Mouse (Mus musculus) B cell, adult 2 months (primary cell): ENCODE results near the gene Smap2.

Experiments used
- DNase-seq, 2 experiments: peaks; one replicate each; pipeline ENCODE4 v3.0.0; 2022

The Smap2 gene

GRCm38 (mm10) chr4:120974711-120975427, 42.2 kb downstream of the Smap2 start:
- DNase-seq = peak; percentile 23 to 54

GRCm38 (mm10) chr4:120971842-120972241, 45.2 kb downstream of the Smap2 start:
- DNase-seq = no peak

GRCm38 (mm10) chr4:120969382-120970146, 47.5 kb downstream of the Smap2 start:
- peak; percentile 43 to 48 for DNase-seq

DNA sequence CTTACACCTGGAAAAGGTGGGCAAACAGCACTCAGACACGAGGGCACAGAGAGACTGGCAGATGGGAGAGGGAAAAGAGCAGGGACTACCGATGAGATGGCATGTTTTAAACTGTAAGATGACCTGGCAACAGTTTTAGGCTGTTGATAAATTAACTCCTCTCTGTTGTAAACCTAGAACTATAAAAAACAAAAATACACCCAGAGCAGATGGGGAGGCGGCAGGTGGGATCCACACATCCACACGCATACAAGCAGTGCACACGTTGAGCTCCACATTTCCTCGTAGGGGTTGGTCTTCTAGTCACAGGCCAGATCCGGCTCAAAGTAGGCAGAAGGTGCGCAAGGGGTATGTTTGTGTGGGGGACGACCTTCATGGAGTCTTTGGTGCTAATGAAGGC, 48.6 kb downstream of the Smap2 start:
- no peak for DNase-seq

DNA sequence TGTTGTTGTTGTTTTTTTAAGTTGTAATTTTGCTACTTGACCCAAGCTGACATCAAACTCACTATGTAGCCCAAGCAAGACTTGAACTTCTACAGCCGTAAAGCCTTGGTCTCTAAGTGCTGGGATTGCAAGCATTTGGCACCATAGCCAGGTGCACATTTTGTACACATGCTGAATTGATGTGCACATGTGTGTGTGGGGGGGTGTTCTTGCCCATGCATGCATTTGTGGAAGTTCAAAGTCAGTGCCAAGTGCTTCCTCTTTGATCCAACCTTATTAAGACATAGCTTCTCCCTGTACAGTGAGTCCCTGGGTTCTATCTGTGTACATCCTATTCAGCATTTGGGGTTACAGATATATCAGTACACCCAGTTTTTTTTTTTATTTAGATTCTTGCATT, 61.5 kb downstream of the Smap2 start:
- peak; percentile 35 to 46 for DNase-seq

DNA sequence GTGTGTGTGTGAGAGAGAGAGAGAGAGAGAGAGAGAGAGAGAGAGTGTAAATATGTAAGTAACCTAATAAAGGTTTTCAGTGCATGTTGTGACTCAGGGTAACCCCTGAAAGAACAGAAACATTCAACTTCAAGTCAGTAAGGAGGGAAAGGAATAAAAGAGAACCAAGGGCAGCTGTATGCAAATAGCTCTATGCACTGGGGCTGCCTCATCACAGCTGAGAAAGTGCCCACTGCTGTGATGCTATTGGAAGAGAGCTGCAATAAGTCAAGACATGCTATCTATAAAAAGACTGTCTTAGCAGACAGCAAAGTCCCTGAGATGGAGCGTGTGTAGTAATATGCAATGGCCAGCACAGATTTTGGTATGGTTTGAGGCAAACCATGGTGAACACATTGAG, 63.4 kb downstream of the Smap2 start:
- peak; percentile 41 to 47 for DNase-seq

- no peak for DNase-seq
Observed at GRCm38 (mm10) chr4:120953038-120953437, 64.0 kb downstream of the Smap2 start.

GRCm38 (mm10) chr4:120952163-120952562, 64.9 kb downstream of the Smap2 start:
- peak; percentile 43 to 45 for DNase-seq

GRCm38 (mm10) chr4:120951428-120951973, 65.5 kb downstream of the Smap2 start, which contains the start of gene Zfp69:
Gene Zfp69, minus strand, starts transcription at chr4:120951699.
- peak; percentile 90 to 91 for DNase-seq

DNA sequence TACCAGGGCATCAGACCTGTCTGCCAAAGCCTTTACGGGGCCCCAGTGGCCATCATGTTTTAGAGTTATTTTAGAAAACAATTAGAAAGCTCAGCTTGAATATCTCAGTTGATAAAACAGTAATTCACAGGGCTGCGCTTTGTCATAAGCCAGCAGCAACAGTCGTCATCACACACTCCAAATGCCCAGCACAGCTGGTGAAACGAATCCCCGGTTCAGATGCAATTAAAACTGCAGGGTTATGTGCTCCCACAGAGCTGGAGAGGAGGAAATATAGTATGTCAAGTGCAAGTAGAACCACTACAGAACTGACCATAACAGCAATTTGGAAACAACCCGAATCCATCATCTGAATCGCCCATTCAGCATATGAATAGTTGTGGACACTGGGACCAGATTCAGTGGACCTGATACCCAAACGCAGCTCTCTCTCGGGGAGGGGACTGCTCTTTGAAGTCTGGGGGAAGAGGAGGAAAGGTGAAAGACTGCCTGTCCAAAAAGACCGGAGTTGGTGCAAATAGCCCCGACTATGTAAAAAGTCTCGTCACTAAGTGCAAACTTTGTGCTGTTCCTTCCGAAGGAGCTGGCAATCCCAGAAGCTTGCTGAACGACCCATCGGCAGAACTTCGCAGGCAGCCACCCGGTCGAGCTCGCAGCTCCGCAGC, 66.2 kb downstream of the Smap2 start:
- DNase-seq = peak in 1 of 2 experiments; percentile 32

GRCm38 (mm10) chr4:120948938-120949337, 68.1 kb downstream of the Smap2 start:
- DNase-seq = no peak

DNA sequence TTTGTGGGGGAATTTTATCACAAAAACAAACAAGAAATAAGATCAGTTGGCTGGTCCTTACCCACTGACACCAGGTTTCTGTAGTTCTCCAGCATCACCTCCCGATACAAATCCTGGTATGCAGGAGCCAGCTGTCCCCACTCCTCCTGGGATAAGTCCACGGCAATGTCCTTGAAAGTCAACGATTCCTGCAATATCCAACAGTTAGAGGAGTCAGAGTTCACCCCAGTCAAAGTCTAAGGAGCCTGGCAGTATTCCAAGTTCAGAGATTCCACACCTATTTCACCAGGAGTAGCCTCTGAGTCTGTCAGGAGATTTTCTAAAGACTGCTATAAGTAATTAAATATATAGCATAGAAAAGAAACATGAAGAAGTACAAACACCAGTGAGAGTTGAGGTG, 82.0 kb downstream of the Smap2 start:
- no peak for DNase-seq

DNA sequence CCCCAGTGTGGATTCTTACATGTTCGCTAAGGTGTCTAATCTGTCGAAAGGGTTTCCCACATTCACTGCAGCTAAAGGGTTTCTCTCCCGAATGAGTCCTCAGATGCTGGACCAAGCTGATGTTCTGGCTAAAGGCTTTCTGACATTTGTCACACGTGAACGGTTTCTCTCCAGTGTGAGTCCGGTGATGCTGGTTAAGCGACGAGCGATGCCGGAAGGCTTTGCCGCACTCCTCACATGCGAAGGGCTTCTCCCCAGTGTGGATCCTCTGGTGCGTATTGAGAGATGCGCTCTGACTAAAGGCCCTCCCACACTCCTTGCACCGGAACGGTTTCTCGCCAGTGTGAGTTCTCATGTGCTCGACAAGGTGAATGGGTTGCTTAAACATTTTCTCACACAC, 86.3 kb downstream of the Smap2 start:
- no peak for DNase-seq

DNA sequence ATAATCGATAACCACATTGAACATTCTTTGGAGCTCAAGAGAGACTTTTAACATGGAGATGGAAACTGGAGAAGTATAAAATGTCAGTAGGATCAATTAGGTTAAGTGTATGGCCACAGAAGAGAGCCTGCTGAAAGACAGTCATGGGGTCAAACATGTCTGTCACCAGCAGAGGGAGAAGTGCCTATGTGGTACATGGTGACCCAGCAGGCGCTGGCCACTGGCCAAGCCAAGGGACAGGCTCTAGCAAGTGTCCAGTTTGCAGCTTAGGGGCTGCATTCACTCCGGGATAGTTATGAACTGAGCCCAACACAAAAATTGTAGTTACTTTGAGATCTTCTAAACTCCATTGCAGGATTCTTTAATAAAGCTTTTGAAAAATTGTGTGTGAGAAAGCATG, 88.4 kb downstream of the Smap2 start:
- no peak for DNase-seq

DNA sequence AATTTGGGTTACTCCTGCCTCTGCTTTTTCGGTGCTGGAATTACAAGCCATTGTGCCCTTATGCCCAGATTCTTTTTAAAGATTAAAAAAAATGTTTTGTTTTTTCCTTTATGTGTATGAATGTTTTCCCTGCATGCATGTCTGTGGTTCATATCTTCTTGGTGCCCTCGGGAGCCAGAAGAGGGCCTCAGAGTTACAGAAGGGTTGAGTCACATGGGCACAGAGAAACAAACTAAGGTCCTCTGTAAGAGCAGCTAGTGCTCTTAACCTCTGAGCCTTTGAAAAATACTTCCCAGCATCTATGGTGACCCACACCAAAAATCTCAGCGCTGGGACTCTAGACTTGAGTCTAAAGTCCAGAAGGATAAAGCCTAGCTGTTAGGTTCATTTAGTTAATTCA, 91.7 kb downstream of the Smap2 start:
- DNase-seq = peak; percentile 54 to 61

- peak; percentile 95 to 96 for DNase-seq
Observed at GRCm38 (mm10) chr4:120924554-120925299, 92.3 kb downstream of the Smap2 start, which contains the start of gene Exo5. Gene Exo5, minus strand, starts transcription at chr4:120925017.

DNA sequence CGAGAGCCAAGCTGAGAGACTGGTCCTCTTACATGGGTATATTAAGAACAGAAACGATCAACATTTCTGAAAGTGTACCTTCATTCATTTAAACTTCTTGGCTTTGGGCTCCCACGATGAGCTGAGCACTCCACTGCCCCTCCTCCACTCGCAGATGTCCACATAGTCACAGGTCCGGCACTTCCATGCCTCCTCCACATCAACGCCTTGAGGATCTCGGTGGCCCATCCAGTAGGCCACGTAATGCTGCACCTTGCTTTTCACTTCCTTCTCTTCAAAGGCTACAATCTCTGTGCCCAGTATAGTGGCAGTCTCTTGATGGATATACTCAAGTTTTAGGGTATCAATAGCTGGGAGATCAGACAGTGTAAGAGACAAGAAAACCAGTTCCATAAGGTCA, 95.6 kb downstream of the Smap2 start:
- DNase-seq = no peak
